Mouse (Mus musculus) ES-Bruce4 (cell line): ENCODE data around the gene Slbp.

Experiments
- CTCF ChIP-seq: IDR thresholded peaks from one replicate; pipeline ENCODE4 v1.8.1; 2011; ENCODE audit warnings: low read depth, low read length
- EP300 ChIP-seq: IDR thresholded peaks from 2 replicates; pipeline ENCODE4 v1.6.1; 2011; ENCODE audit warnings: low read depth, low read length; ENCODE audit not compliant: insufficient read depth
- POLR2A ChIP-seq: IDR thresholded peaks from one replicate; pipeline ENCODE4 v1.8.1; 2011; ENCODE audit warnings: low read length; ENCODE audit not compliant: insufficient read depth

DNA sequence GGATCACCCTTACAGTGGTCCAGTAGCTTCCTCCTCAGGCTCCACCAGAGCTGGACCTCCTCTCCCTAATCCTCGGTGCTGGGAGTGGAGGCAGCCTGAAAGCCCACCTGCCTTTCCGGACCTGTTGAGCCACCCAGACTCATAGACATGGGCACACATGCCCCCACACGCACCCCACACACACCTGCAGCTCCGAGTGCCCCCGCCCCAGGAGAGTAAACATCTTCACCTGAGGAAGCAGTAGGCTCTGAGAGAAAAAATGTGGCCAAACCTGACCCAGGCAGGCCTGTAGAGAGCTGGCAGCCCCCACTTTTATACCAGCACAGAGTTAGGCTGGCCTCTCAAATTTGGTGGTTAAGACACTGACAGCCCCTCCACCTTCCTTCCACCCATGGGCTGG is 44.1 kb upstream of the Slbp start:
- TF ChIP-seq CTCF (no peak), POLR2A (no peak), EP300 (no peak)
